Mouse (Mus musculus) thymus, postnatal 10 days (tissue): Measurements from ENCODE around the gene Tst.

ENCODE experiments used
- DNase-seq, 2 experiments: peaks; one replicate each; pipeline ENCODE4 v3.0.0; 2021; ENCODE audit warnings: low spot score in 2 of 2

The Tst gene

DNA sequence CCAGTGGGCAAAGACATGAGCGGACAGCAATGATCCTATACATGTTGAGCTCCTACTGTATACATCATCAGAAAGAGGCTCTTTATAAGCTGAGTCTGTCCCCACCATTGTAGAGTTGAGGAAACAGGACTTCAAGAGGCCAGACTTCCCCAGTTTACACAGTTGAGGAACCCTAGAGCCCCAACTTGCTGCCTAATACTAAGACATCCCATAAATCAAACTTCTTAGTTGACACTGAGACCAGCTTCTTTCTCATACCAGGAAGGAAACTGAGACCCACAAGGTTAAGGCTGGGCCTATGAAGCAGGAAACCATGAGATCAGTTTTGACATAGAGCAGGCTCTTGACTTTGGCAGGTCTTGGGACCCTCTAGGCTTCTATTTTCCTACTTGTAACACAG, 20.1 kb downstream of the Tst start:
- DNase-seq: no peak

DNA sequence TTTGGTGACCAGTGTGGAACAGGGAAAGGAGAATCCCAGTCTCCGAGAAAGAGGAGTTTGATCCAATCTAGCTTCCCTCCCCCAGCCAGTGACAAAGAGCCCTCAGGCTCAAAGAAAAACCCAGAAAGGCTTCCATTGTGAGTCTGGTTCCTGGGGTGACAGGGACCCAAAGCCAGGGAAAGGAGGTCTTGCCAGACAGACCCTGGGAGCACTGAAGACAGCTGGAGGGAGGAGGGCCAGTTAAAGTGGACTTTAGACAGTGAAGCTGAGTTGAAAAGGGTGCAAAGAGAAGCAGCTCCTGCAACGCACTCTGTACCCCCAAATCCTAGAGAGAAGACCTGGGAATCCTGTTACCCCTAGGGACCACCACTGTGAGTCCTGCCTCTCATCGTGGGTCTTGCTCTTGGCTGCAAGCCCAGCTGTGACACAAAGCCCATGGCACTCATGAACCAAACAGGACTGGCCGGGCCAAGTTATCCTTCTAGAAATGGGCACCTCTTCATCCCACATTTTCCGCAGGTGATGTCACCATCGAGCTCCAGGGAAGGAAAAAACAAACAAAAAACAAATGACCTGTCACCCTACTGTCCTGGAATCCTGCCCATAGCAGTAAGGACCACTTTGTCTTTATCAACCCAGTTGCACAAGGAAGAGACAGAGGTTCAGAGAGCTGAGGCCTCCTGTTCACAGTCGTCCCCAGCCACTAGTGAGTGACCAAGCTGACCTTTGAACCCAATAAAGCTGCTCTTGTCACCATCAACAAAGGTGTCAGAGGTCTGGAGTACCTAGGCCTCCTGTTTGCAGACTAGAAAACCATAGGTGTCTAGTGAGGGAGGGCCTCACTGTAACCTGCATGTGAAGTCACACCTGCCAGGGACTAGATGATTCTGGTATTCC, 21.2 kb downstream of the Tst start:
- DNase-seq: no peak

DNA sequence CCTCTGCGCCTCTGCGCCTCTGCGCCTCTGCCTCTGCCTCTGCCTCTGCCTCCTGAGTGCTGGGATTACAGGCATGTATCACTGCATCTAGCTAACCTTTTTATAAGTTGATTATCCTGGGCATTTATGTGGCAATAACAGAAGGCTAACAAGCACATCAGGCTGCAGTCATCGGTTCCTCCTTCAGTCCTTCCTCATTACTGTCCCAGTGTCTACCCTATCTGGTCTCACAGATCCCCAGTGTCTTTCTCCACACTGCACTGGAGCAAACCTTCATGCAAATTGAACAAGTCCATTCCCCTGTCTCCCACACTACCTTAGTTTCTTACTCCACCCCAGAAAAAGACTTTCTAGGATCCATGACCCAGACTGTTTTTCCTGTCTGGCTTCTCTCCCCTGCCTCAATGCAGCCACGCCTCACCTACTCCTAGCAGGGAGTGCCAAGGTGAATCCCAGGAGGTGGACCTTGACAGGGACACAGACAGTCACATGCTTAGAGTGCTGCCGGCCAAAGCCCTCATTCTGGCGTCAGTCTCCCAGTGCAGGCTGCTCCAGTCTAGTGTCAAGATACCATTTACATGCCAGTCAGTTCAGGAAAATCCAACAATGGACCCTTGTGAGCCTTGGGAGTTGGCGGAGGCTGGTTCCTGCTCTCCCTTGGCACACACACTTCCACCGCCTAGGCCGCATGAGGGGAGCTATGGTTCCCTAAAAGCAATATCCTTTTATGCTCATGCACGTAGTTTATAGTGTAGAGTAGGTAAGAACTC, 22.1 kb downstream of the Tst start:
- no peak for DNase-seq

DNA sequence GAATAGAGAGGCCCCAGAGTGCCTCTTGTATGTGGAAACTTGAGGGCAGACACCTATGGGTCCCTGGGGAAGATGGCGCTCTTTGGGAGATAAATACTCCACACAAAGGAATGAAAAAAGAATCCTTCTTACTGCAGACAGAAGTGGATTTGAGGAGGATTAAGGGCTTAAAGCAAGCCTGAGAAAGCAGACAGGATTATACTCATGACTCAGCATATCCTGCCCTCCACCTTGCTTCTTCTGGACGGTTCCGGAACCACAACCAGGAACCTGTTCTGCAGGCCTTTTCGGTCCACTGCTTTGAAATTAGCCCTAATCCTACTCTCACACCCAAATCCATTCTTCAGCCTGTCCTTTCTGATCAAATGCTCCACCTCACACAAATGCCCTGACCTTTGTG, 23.6 kb downstream of the Tst start:
- no peak for DNase-seq

DNA sequence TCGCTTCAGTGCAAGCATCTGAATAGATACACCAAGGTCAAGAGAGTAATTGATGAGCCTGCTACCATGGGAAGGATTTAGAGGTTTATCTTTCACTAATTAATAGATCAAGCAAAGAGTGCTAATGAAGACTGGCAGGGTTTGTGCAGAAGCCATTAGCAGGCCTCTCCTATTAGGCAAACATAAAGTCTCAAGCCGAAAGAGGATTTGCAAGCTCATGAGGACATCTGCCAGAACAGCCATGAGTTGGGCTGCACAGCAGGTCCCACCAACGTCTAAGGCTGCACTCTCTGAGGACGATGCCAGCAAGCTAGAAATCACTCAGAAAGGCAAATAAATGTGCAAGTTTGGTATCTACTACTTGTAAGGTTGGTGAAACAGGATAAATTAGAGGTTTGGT, 25.0 kb downstream of the Tst start:
- no peak for DNase-seq

DNA sequence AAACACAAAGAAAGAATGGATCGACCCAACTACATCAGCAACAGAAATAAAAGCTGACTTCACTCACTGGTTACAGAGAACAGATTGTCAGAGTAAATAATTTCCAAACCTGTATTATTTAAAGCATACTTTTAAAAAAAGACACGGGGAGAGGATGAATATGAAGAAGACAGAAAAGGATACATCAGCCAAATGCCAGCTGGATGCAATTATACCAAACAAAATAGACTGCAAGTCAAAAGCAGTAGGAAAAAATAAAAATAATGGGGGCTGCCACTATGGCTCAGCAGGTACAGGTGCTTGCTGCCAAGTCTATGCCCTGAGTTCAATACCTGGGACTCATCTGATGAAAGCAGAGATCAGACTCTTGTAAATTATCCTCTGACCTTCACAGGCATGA, 25.5 kb downstream of the Tst start:
- no peak for DNase-seq

DNA sequence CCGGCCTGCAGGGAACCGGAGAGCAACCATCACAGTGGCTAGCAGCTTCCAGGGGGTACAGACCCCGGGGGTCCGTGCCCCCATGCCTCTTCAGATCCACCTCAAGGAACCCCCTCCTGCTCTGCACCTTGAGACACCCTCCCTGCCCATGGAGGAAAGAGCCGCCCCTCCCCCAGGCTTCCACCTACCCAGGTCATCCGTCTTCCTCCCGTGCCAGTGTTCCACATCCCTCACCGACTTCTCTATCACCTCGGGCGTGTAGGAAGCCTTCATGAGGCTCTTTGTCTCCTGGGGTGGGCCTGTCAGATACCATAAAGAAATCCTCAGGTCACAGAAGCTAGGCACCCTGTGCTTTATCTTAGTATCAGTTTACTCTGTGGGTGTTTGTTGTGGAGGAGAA, 27.2 kb downstream of the Tst start:
- DNase-seq: no peak

DNA sequence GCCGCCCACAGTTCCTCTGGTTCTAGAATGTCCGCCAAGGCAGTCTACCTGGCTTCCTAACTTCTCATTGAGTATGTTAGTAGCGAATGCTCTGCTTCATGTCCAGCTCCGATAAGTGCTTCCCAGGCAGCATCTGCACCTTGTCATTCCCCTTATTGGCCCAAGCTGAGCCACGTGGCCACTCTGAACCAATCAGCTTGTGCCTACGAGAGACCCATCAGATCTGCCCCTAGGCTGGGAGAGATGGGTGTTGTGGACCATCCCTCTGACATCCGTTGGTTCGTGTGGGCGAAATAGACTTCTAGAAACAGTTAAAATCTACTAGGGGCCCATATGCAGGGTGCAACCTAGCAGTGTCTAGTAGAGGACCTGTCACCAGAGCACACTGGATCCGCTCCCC, 27.8 kb downstream of the Tst start:
- no peak for DNase-seq

DNA sequence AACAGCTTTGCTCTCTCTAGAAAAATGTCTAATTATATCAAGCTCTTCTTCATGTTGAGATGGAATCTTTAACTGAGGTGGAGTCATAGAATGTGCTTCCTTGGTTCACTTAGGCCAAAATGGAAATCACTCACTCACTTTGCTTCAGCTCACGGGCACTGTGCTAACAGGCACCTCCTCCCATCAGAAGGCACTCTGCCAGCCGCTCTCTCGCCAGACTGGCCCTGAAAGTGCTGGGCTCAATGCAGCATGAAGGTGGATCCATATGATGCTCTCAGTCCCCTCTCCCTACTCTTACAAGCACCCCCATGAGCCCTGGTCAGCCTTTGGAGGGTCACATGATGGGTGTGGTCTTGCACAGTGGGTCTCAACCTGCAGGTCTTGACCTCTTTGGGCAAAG, 31.5 kb downstream of the Tst start:
- no peak for DNase-seq

DNA sequence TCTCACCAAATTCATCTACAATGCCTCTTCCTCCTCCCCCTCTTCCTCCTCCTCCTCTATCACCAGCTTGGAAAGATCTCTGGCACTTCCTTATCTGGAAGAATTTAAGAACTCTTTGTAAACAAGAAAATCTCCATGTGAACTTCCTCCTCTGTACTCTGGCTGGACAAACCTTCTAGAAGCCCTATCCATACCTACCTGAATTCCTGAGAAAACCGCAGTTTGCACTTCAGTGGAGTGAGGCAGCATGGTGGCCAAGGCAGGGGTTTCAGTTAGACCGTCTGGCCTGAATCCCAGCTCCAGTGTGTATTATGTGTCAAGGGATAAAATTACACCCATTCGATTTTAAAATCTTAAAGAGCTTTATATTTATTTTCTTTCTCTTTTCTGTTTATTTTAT, 32.9 kb downstream of the Tst start:
- no peak for DNase-seq

DNA sequence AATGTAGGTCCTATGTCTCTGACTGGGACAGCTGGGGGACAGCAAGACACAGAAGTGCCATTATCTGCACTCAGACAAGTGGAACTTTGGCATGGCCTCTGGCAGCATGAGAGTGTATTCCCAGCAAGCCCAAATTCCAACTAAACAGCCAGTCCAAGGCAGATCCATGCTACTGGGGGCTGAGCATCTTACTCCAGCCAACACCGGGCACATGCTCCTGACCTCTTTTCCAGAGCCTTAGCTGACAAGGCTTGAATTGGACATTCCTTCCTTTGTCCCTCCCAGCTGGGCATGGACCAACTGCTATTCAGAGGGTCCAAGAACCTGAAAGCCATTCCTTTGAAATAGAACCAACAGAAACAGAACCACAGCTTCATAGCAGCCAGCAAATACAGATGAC, 36.1 kb downstream of the Tst start:
- no peak for DNase-seq

DNA sequence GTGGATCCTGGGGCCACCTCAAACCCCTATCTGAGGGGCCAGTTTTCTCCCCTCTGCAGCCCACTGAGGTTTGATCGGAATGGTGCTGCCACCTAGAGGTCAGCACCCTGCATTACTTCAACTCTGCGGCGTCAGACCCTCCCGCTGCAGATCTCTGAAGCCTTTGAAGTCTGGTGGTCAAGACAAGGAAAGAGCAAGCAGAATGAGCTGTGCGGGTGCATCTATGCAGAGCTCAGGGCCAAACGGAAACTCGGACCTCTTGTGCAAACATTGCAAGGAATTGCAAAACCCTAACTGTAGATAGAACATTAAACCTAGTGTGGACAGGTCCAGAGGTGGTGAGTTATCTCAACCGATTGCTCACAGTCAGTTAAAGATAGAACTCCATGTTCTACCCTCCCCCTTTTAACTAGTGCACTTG, 36.8 kb downstream of the Tst start:
- peak in 1 of 2 experiments; percentile 41 for DNase-seq

DNA sequence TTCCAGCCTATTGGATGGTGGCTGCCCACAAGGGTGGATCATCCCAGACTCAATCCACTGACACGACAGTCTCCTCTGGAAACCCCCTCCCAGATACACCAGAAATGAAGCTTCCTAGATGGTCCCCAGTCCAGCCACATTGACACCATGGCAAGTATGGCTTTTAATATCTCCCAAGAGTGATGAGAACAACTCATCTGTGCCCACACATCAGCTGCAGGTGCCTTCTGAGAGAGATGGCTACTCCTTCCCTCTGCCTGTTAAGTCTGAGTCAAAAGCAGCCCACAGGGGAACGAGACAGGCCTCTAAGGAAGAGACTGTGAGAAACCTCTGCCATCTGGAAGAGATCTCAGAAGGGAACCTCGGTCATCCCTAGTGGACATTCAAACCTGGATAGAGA, 37.9 kb downstream of the Tst start:
- DNase-seq: no peak

DNA sequence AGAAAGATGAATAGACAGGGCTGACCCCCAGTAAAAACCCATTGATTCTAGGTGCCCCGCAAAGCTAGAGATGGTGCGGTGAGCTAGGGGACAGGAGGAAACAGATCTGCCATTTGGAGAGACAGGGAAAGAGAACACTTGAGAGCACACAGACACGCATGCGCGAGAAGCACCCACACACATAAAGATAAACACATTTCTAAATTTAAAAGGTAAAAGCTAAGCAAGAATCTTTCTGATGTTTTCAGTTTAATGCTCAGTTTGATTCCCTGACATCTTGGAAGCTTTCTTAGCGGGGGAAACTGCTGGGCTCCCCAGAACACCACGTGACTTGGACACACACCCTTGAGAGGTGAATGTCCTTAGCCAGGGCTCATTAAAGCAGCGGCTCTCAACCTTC, 38.8 kb downstream of the Tst start:
- no peak for DNase-seq

DNA sequence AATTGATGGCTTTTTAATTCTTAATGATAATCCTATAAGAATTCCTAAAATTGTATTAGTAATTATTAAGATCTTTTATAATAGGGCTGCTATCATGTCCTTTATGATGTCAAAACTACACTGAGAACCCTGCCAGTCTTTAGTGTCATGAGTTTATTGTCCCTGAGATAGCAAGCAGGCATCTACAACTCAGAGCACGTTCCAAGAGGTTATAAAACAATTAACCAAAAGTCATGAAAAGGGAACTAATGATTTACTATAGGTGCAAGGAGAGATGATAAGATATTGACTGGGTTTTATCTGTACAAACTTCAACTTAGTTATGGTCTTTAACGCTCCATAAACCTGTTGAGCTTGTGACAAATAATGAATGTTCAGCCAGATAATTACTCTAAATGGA, 39.8 kb downstream of the Tst start:
- DNase-seq: no peak

DNA sequence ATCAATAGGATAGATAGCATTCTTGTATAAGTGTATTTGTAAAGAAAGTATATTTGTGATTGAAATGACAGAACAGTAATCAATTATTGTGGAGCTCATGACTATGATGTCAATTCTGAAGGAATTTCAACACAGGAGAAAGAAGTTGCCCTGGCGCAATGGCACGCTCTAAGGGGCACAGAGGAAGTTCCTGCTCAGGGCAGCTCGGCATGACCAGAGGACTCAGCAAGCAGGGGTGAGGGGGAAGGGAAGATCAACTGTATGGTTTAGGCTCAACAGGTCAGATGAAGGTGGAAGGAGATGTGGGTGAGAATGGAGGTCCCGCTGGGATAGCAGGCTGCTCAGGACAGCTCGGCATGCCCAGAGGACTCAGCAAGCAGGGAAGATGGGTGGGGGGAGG, 50.2 kb downstream of the Tst start:
- no peak for DNase-seq

DNA sequence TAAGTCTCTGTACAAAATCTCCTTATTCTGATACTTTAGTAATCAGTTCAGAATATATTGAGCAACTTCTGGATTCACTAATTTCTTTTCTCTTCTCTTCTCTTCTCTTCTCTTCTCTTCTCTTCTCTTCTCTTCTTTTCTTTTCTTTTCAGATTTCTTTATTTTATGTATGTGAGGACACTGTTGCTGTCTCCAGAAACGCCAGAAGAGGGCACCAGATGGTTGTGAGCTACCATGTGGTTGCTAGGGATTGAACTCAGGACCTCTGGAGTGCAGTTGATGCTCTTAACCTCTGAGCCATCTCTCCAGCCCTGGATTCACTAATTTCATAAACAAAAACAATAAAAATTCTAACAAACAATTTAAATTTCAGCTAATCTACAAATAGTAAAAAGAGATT, 50.7 kb downstream of the Tst start:
- DNase-seq: peak; percentile 8 to 55

DNA sequence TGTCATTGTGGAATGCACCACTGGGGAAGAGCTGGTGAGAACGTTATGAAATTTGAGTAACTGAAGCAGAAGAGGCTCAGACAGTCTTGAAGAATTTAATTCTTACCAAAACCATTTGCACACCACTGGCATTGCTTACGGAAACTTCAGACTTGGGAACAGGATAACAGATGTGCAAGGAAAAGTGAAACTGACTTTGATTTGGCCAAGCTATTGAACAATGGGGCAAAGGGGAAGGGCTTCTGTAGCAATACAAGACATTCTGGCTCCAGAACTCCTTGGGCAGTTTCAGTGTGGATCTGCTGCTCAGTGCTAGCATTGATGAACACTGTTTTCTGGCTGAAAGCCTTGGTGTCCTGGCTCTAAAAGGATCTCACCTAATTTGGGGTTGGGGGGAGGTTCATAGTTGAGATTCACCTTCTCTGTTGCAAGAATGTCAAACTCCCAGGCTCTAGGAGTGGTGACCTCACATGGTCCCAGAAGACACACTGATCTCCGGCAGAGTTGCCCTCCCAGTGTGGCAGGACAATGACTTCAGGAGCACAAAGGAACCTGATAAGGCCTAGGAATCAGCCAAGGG, 54.0 kb downstream of the Tst start:
- no peak for DNase-seq
